Mouse (Mus musculus) embryonic facial prominence, embryonic 12.5 days (tissue): ENCODE measurements at regions not wholly inside any gene's neighbourhood (a gene's known extent, or its start where the extent isn't known, plus 50 kb on each side); places are given as distances from the start of the nearest gene placed in this dataset.

Experiments
- ATAC-seq: fragments of 200-750 bp; cut with Nextera tagmentation; 2 replicates; pipeline ENCODE4 v1.8.0; 2017; ENCODE audit not compliant: insufficient number of reproducible peaks, insufficient read depth, low FRiP score, low TSS enrichment
- H3K27ac ChIP-seq: fragments of 300-500 bp; sonication (generic); 2 replicates; pipeline ENCODE4 v1.5.1; 2016; ENCODE audit warnings: mild to moderate bottlenecking
- H3K27me3 ChIP-seq: fragments of 300-500 bp; sonication (generic); 2 replicates; pipeline ENCODE4 v1.6.1; 2016; ENCODE audit warnings: mild to moderate bottlenecking, moderate library complexity
- H3K36me3 ChIP-seq: fragments of 300-500 bp; sonication (generic); 2 replicates; pipeline ENCODE4 v1.6.1; 2016; ENCODE audit warnings: mild to moderate bottlenecking
- H3K4me1 ChIP-seq: fragments of 300-500 bp; sonication (generic); 2 replicates; pipeline ENCODE4 v1.6.1; 2016
- H3K4me2 ChIP-seq: fragments of 300-500 bp; sonication (generic); replicated peaks from 2 replicates; pipeline ENCODE4 v1.6.1; 2016; ENCODE audit warnings: mild to moderate bottlenecking, moderate library complexity
- H3K4me3 ChIP-seq: fragments of 300-500 bp; sonication (generic); 2 replicates; pipeline ENCODE4 v1.5.1; 2016; ENCODE audit warnings: mild to moderate bottlenecking
- H3K9ac ChIP-seq: fragments of 300-500 bp; sonication (generic); 2 replicates; pipeline ENCODE4 v1.6.1; 2016; ENCODE audit warnings: mild to moderate bottlenecking, moderate library complexity
- H3K9me3 ChIP-seq: fragments of 300-500 bp; sonication (generic); 2 replicates; pipeline ENCODE4 v1.6.1; 2016; ENCODE audit warnings: mild to moderate bottlenecking, moderate library complexity
- WGBS: fragments of 180-500 bp; shearing (Covaris S2); methylation state at CpG from one replicate; pipeline ENCODE4 v1.1.7; 2016; 5-methylcytosine and 5-hydroxymethylcytosine counted together

- Histone ChIP-seq H3K9ac (no peak overlapping the region), H3K36me3 (no peaks in the 10 kb centered on the region), H3K27me3 (no peaks in the 10 kb centered on the region), H3K4me3 (no peak overlapping the region), H3K9me3 (no peaks in the 10 kb centered on the region), H3K4me2 (no peak overlapping the region), H3K4me1 (no peaks in the 10 kb centered on the region), H3K27ac (no peak overlapping the region)
- ATAC-seq = no peak
- WGBS = 35% methylated on average over 4 of the region's 4 CpGs
These were observed 125.1 kb upstream of the Nr2f1 start for GRCm38 (mm10) chr13:78324443-78325206.

GRCm38 (mm10) chr13:78323183-78323582 is 123.6 kb upstream of the Nr2f1 start:
- no peak overlapping the region for H3K9ac ChIP-seq
- no peaks in the 10 kb centered on the region for H3K4me1 ChIP-seq
- no peak for ATAC-seq
- 53% methylated on average over 1 of the region's 1 CpGs for WGBS
- no peaks in the 10 kb centered on the region; the same call in 1 of the 2 replicates for H3K9me3 ChIP-seq
- no peaks in the 10 kb centered on the region for H3K27me3 ChIP-seq
- H3K36me3 ChIP-seq = no peaks in the 10 kb centered on the region
- H3K4me3 ChIP-seq = no peak overlapping the region
- no peak overlapping the region for H3K4me2 ChIP-seq
- H3K27ac ChIP-seq = no peak overlapping the region

DNA sequence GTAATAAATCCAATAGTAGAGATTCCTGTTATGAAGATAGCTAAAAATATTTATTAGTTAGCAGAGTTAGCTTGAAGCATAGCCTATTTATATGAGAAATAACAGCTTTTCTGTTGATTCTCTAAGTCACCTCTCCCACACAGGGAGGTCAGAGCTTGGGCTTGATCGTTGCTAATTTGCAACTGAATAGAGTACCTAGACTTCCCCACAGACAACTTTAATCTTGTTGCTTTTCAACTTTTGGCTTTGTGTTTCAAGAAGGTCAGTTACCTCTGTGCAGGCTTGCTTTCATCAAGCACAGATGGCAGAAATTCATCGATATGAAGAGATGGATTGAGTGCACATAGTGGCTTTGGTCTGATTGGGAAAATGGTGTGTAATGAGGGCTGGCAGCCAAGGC is 118.9 kb upstream of the Nr2f1 start:
- Histone ChIP-seq H3K36me3 (no peaks in the 10 kb centered on the region), H3K27ac (no peak overlapping the region), H3K4me2 (no peak overlapping the region), H3K9ac (no peak overlapping the region), H3K4me1 (no peaks in the 10 kb centered on the region), H3K9me3 (no peaks in the 10 kb centered on the region; the same call in 1 of the 2 replicates), H3K27me3 (no peaks in the 10 kb centered on the region), H3K4me3 (no peak overlapping the region)
- no peak for ATAC-seq
- 86% methylated on average over 2 of the region's 2 CpGs for WGBS

DNA sequence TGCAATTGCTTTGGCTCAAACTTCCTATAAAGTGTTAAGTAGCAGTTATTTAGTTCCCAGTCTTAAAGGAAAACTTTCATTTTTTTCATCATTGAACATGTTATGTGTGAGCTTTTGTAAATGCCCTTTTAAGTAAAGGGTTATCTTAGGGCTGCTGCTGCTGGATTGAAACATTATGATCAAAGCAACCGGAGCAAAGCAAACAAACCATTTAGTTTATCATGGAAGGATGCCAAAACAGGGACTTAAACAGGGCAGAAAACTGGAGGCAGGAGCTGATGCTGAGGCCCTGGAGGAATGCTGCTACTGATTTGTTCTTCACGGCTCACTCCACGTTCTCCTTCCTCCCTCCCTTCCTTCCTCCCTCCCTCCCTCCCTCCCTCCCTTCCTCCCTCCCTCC is 111.3 kb upstream of the Nr2f1 start:
- Histone ChIP-seq H3K27ac (no peak overlapping the region), H3K9ac (no peak overlapping the region), H3K9me3 (no peaks in the 10 kb centered on the region), H3K27me3 (no peaks in the 10 kb centered on the region), H3K4me1 (no peaks in the 10 kb centered on the region), H3K36me3 (no peaks in the 10 kb centered on the region), H3K4me2 (no peak overlapping the region), H3K4me3 (no peak overlapping the region)
- no peak for ATAC-seq
- 41% methylated on average over 3 of the region's 3 CpGs for WGBS
